Mouse (Mus musculus): ENCODE results near the gene Prkn. TPM values are rescaled to one million over a fixed set of nuclear protein-coding genes. Genes with fewer than 3 reads are reported as not detected.

The Prkn gene
- total RNA-seq, 1 experiment = 1.7 TPM

GRCm38 (mm10) chr17:11402225-11402875 lies 562.2 kb downstream of the Prkn start:
- no peak overlapping the region for H3K9ac ChIP-seq (ENCODE audit: insufficient read depth, low read depth, low read length, poor library complexity, severe bottlenecking)
- no peak for DNase-seq (ENCODE audit: low read depth, low spot score)
- no peak overlapping the region for H3K27ac ChIP-seq (ENCODE audit: insufficient read depth, low read depth, low read length, poor library complexity, severe bottlenecking)
- H3K9me3 ChIP-seq (ENCODE audit: control insufficient read depth, insufficient read depth, low read depth, low read length) = no peaks in the 10 kb centered on the region
- no peaks in the 10 kb centered on the region for H3K4me1 ChIP-seq (ENCODE audit: control insufficient read depth in 2 of 2, insufficient read depth in 2 of 2, low read length in 2 of 2, poor library complexity in 1 of 2)
- in situ Hi-C loops (cut with MboI; ENCODE audit: low sequenced_read_pairs in 2 of 2, unreplicated experiment in 2 of 2) = no loop called here
- TF ChIP-seq ZC3H11A (IDR thresholded peaks at IDR 0.05; ENCODE audit: borderline replicate concordance, low read depth, low read length) = no peak
- no peak for TF ChIP-seq ZNF384 (IDR thresholded peaks at IDR 0.05; ENCODE audit: low read depth, low read length)
- no peak overlapping the region for H3K4me3 ChIP-seq (ENCODE audit: insufficient read depth in 1 of 2, low read depth in 1 of 2, low read length in 2 of 2, poor library complexity in 1 of 2, severe bottlenecking in 1 of 2)
- H3K36me3 ChIP-seq (ENCODE audit: control insufficient read depth, insufficient read depth, low read length, poor library complexity, severe bottlenecking) = no peaks in the 10 kb centered on the region

GRCm38 (mm10) chr17:11411414-11411813 lies 571.2 kb downstream of the Prkn start:
- Histone ChIP-seq H3K9me3 (ENCODE audit: control insufficient read depth, insufficient read depth, low read depth, low read length) (no peaks in the 10 kb centered on the region), H3K4me1 (ENCODE audit: control insufficient read depth in 2 of 2, insufficient read depth in 2 of 2, low read length in 2 of 2, poor library complexity in 1 of 2) (no peaks in the 10 kb centered on the region), H3K36me3 (ENCODE audit: control insufficient read depth, insufficient read depth, low read length, poor library complexity, severe bottlenecking) (no peaks in the 10 kb centered on the region), H3K27ac (ENCODE audit: insufficient read depth, low read depth, low read length, poor library complexity, severe bottlenecking) (no peak overlapping the region), H3K9ac (ENCODE audit: insufficient read depth, low read depth, low read length, poor library complexity, severe bottlenecking) (no peak overlapping the region), H3K4me3 (ENCODE audit: insufficient read depth in 1 of 2, low read depth in 1 of 2, low read length in 2 of 2, poor library complexity in 1 of 2, severe bottlenecking in 1 of 2) (no peak overlapping the region)
- no peak for TF ChIP-seq HCFC1 (IDR thresholded peaks at IDR 0.05; ENCODE audit: borderline replicate concordance, insufficient read depth, low read length)
- TF ChIP-seq ZC3H11A (IDR thresholded peaks at IDR 0.05; ENCODE audit: borderline replicate concordance, low read depth, low read length) = no peak
- no peak for TF ChIP-seq CHD2 (IDR thresholded peaks at IDR 0.05; ENCODE audit: low read depth, low read length)
- no peak for TF ChIP-seq MAFK (IDR thresholded peaks at IDR 0.05; ENCODE audit: insufficient read depth, low read depth, low read length)
- no peak for TF ChIP-seq ZNF384 (IDR thresholded peaks at IDR 0.05; ENCODE audit: low read depth, low read length)
- in situ Hi-C loops (cut with MboI; ENCODE audit: low sequenced_read_pairs in 2 of 2, unreplicated experiment in 2 of 2) = no loop called here
- DNase-seq (ENCODE audit: low read depth, low spot score) = no peak

- DNase-seq (ENCODE audit: low read depth, low spot score) = no peak
- Histone ChIP-seq H3K9me3 (ENCODE audit: control insufficient read depth, insufficient read depth, low read depth, low read length) (no peaks in the 10 kb centered on the region), H3K27ac (ENCODE audit: insufficient read depth, low read depth, low read length, poor library complexity, severe bottlenecking) (no peak overlapping the region), H3K4me3 (ENCODE audit: insufficient read depth in 1 of 2, low read depth in 1 of 2, low read length in 2 of 2, poor library complexity in 1 of 2, severe bottlenecking in 1 of 2) (no peak overlapping the region), H3K9ac (ENCODE audit: insufficient read depth, low read depth, low read length, poor library complexity, severe bottlenecking) (no peak overlapping the region), H3K36me3 (ENCODE audit: control insufficient read depth, insufficient read depth, low read length, poor library complexity, severe bottlenecking) (no peaks in the 10 kb centered on the region), H3K4me1 (ENCODE audit: control insufficient read depth in 2 of 2, insufficient read depth in 2 of 2, low read length in 2 of 2, poor library complexity in 1 of 2) (no peaks in the 10 kb centered on the region)
- in situ Hi-C loops (cut with MboI; ENCODE audit: low sequenced_read_pairs in 2 of 2, unreplicated experiment in 2 of 2) = no loop called here
- no peak for TF ChIP-seq ZC3H11A (IDR thresholded peaks at IDR 0.05; ENCODE audit: borderline replicate concordance, low read depth, low read length)
- TF ChIP-seq HCFC1 (IDR thresholded peaks at IDR 0.05; ENCODE audit: borderline replicate concordance, insufficient read depth, low read length) = no peak
- no peak for TF ChIP-seq CHD2 (IDR thresholded peaks at IDR 0.05; ENCODE audit: low read depth, low read length)
- TF ChIP-seq MAFK (IDR thresholded peaks at IDR 0.05; ENCODE audit: insufficient read depth, low read depth, low read length) = no peak
- TF ChIP-seq ZNF384 (IDR thresholded peaks at IDR 0.05; ENCODE audit: low read depth, low read length) = no peak
Measured at GRCm38 (mm10) chr17:11413688-11414087, 573.5 kb downstream of the Prkn start.

- H3K4me1 ChIP-seq (ENCODE audit: control insufficient read depth in 2 of 2, insufficient read depth in 2 of 2, low read length in 2 of 2, poor library complexity in 1 of 2) = no peaks in the 10 kb centered on the region
- H3K27ac ChIP-seq (ENCODE audit: insufficient read depth, low read depth, low read length, poor library complexity, severe bottlenecking) = no peak overlapping the region
- H3K36me3 ChIP-seq (ENCODE audit: control insufficient read depth, insufficient read depth, low read length, poor library complexity, severe bottlenecking) = no peaks in the 10 kb centered on the region
- no peak overlapping the region for H3K9ac ChIP-seq (ENCODE audit: insufficient read depth, low read depth, low read length, poor library complexity, severe bottlenecking)
- H3K9me3 ChIP-seq (ENCODE audit: control insufficient read depth, insufficient read depth, low read depth, low read length) = no peaks in the 10 kb centered on the region
- in situ Hi-C loops (cut with MboI; ENCODE audit: low sequenced_read_pairs in 2 of 2, unreplicated experiment in 2 of 2) = no loop called here
- H3K4me3 ChIP-seq (ENCODE audit: insufficient read depth in 1 of 2, low read depth in 1 of 2, low read length in 2 of 2, poor library complexity in 1 of 2, severe bottlenecking in 1 of 2) = no peak overlapping the region
- TF ChIP-seq ZNF384 (IDR thresholded peaks at IDR 0.05; ENCODE audit: low read depth, low read length) = no peak
- TF ChIP-seq HCFC1 (IDR thresholded peaks at IDR 0.05; ENCODE audit: borderline replicate concordance, insufficient read depth, low read length) = no peak
- TF ChIP-seq MAFK (IDR thresholded peaks at IDR 0.05; ENCODE audit: insufficient read depth, low read depth, low read length) = no peak
- no peak for TF ChIP-seq CHD2 (IDR thresholded peaks at IDR 0.05; ENCODE audit: low read depth, low read length)
- TF ChIP-seq ZC3H11A (IDR thresholded peaks at IDR 0.05; ENCODE audit: borderline replicate concordance, low read depth, low read length) = no peak
- no peak for DNase-seq (ENCODE audit: low read depth, low spot score)
Measured at GRCm38 (mm10) chr17:11414288-11414687, 574.1 kb downstream of the Prkn start.

- TF ChIP-seq HCFC1 (IDR thresholded peaks at IDR 0.05; ENCODE audit: borderline replicate concordance, insufficient read depth, low read length) (no peak), CHD2 (IDR thresholded peaks at IDR 0.05; ENCODE audit: low read depth, low read length) (no peak), ZC3H11A (IDR thresholded peaks at IDR 0.05; ENCODE audit: borderline replicate concordance, low read depth, low read length) (no peak), MAFK (IDR thresholded peaks at IDR 0.05; ENCODE audit: insufficient read depth, low read depth, low read length) (no peak), ZNF384 (IDR thresholded peaks at IDR 0.05; ENCODE audit: low read depth, low read length) (no peak)
- in situ Hi-C loops (cut with MboI; ENCODE audit: low sequenced_read_pairs in 2 of 2, unreplicated experiment in 2 of 2) = no loop called here
- Histone ChIP-seq H3K9me3 (ENCODE audit: control insufficient read depth, insufficient read depth, low read depth, low read length) (no peaks in the 10 kb centered on the region), H3K9ac (ENCODE audit: insufficient read depth, low read depth, low read length, poor library complexity, severe bottlenecking) (no peak overlapping the region), H3K4me3 (ENCODE audit: insufficient read depth in 1 of 2, low read depth in 1 of 2, low read length in 2 of 2, poor library complexity in 1 of 2, severe bottlenecking in 1 of 2) (no peak overlapping the region), H3K4me1 (ENCODE audit: control insufficient read depth in 2 of 2, insufficient read depth in 2 of 2, low read length in 2 of 2, poor library complexity in 1 of 2) (no peaks in the 10 kb centered on the region), H3K36me3 (ENCODE audit: control insufficient read depth, insufficient read depth, low read length, poor library complexity, severe bottlenecking) (no peaks in the 10 kb centered on the region), H3K27ac (ENCODE audit: insufficient read depth, low read depth, low read length, poor library complexity, severe bottlenecking) (no peak overlapping the region)
- DNase-seq (ENCODE audit: low read depth, low spot score) = no peak
Measured at GRCm38 (mm10) chr17:11417150-11417549, 577.0 kb downstream of the Prkn start.
